Mouse (Mus musculus) spleen, adult 2 months (tissue): Measurements from ENCODE around the gene Ankrd23. TPM values are rescaled to one million over a fixed set of nuclear protein-coding genes. Genes with fewer than 3 reads are reported as not detected.

Experiments
- DNase-seq, 2 experiments: peaks; one replicate each; pipeline versions ENCODE4 v3.0.0 to v3.0.0-alpha.2; 2012 to 2021; ENCODE audit warnings: low spot score in 2 of 2, low read depth in 1 of 2
- H3K27ac ChIP-seq: fragments of 200-500 bp; 2 replicates; pipeline ENCODE4 v1.5.1; 2012; ENCODE audit warnings: low read length, inconsistent platforms; ENCODE audit not compliant: insufficient read depth
- H3K27me3 ChIP-seq: fragments of 200-500 bp; 2 replicates; pipeline ENCODE4 v1.6.1; 2012; ENCODE audit warnings: mild to moderate bottlenecking, moderate library complexity, low read length, inconsistent platforms; ENCODE audit not compliant: control insufficient read depth, insufficient read depth
- H3K36me3 ChIP-seq: fragments of 200-500 bp; 2 replicates; pipeline ENCODE4 v1.6.1; 2012; ENCODE audit warnings: mild to moderate bottlenecking, low read length, inconsistent platforms; ENCODE audit not compliant: control insufficient read depth, insufficient read depth
- H3K4me1 ChIP-seq: fragments of 200-500 bp; 2 replicates; pipeline ENCODE4 v1.6.1; 2011; ENCODE audit warnings: inconsistent platforms; ENCODE audit not compliant: control insufficient read depth, insufficient read depth, insufficient read length
- H3K4me3 ChIP-seq: fragments of 200-500 bp; 2 replicates; pipeline ENCODE4 v1.5.1; 2011; ENCODE audit warnings: mild to moderate bottlenecking, inconsistent platforms; ENCODE audit not compliant: insufficient read depth, insufficient read length; ENCODE audit errors: extremely low read depth
- CTCF ChIP-seq: fragments of 200-500 bp; IDR thresholded peaks from 2 replicates; pipeline ENCODE4 v1.5.1; 2011; ENCODE audit warnings: mild to moderate bottlenecking, inconsistent platforms; ENCODE audit not compliant: insufficient read depth, insufficient read length, insufficient replicate concordance; ENCODE audit errors: extremely low read depth
- POLR2A ChIP-seq: fragments of 200-500 bp; IDR thresholded peaks from 2 replicates; pipeline ENCODE4 v1.6.1; 2011; ENCODE audit warnings: low read depth, low read length, inconsistent platforms
- WGBS: fragments of 180-500 bp; shearing (Covaris S2); methylation state at CpG from one replicate; pipeline ENCODE4 v1.1.7; 2018; 5-methylcytosine and 5-hydroxymethylcytosine counted together
- polyA plus RNA-seq: library from polyadenylated mRNA; depleted of rRNA; stranded (reverse); fragments of >200 nt; gene quantifications from 2 replicates; pipeline ENCODE4 v1.2.3, GENCODE M21; 2012

The Ankrd23 gene
- polyA plus RNA-seq, 1 experiment, result 16.6 TPM

DNA sequence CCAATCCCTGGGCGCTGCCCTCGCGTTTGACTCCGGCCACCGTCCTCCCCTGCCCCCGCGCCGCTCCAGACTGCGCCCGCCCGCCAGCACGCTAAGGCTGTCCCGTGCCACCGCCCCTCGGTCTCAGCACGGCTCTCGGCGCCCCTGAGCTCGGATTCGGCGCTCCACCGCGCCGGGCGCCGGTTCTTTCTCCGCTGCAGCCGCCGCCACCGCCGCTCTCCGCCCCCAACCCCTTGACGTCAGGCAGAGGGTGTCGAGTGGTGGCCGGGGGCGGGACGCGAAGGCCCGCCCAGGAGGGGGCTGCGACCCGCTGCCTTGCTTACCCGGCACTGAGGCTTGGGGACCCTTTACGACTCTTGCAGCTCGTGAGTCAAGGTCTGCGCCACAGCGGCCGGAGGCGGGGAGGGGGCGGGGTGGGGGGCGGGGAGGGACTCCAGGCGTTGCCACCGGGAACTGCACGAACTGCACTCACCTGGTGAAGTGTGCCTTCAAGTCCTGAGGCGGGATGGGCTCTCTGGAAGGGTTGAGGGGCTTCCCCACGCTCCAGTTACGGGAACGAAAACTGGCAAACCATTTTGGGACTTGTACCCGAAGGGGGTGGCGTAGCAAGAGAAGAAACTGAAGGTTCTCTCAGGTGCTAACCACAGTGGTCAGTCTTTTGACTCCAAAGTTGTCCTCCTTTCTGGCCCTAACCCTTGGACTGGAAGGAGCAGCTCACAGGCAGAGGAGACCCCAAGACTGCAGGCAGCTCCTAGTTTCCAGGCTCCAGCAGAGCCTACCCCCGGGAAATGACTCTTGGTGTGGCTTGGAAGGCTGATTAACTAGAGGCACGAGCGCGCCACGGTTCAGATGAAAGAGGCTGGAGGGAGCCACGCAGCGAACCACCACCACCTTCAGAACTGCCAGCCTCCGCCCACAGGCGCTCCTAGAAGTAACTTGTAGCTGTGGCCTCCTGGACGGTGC lies 21.6 kb upstream of the Ankrd23 start, which contains the start of gene Sema4c:
Gene Sema4c, minus strand, starts transcription at position 319 of the 963 bp plus-strand sequence.
- peak in 1 of 2 experiments; percentile 34 for DNase-seq
- 3% methylated on average over 69 of the region's 69 CpGs for WGBS
- TF ChIP-seq CTCF (no peak), POLR2A (no peak)
- Histone ChIP-seq H3K4me1 (peaks cover 7% of the 10 kb centered on the region), H3K36me3 (no peaks in the 10 kb centered on the region), H3K27me3 (peaks cover 12% of the 10 kb centered on the region), H3K4me3 (peak within 1 kb of the TSS; percentile 68), H3K27ac (peak within 1 kb of the TSS; percentile 78)

DNA sequence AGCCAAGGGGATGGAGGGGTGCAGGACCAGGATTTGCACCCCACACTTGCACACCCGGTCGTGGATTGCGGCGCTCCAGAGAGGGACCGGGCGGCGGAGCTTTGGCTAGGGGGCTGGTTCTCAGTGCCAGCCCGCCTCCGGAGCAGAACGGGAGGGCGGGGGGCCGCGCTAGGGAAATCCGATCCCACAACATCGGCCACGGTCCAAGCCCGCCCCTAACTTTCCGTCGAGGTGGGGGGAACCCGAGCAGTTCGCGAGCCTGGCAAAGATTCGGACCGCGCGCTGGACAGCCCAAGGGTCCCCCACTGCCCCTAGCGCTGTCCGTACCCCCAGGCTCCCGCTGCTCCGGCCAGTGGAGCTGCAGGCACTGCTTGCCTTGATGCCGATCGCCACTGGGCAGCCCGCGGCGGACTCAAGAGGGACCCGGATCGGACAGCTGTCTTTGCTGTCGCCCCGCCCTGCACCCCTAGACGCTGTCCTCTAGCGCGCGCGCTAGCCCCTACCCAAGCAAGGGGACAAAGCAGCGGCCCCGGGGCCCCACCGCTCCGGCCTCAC lies 20.9 kb upstream of the Ankrd23 start:
- Histone ChIP-seq H3K27ac (peak overlapping the region; percentile 78), H3K27me3 (peaks cover 12% of the 10 kb centered on the region), H3K4me3 (peak overlapping the region; percentile 68), H3K4me1 (peaks cover 7% of the 10 kb centered on the region), H3K36me3 (no peaks in the 10 kb centered on the region)
- TF ChIP-seq CTCF, result no peak
- TF ChIP-seq POLR2A, result no peak
- WGBS, result 1% methylated on average over 46 of the region's 48 CpGs
- DNase-seq, result peak in 1 of 2 experiments; percentile 24

DNA sequence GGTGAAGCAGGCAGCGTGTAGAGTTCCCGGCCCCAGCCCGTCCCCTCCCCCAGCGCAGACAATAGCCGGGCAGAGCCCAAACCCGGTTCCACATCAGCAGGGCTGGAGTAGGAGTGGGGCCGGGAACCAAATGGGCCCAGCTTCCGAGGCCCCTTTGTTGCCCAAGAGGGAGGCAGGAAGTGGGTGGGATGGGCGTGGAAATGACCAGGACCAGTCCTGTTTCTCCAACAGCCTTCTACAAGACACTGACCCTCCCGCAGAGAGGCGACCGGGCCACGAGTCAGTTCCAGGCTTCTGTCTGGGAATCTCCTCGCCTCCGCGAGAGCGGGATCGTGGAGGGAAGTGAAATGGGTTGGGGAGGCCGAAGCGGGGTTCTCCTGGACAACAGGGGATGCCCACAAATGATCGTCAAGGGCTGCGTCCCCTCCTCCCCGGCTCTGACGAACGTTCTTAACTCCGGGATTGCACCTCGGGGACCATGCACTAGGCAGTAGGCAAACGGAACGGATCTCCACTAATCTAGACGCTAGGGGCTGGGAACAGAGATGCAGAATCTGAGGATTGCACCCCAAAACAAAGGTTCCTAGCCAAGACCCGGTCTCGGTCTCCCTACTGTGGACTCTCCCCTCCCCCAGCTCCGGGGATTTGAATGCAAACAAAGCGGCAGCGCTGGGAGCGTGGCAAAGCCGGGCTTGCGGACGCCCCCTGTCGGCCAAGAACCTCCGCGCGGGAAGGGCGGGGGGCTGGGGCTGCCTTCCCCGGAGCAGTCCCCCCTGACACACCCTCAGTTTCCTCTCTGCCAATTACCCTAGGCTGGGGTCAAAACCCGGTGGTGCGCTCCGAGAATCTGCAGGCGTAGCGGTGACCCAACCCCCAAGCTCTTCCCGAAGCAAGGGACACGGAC lies 20.1 kb upstream of the Ankrd23 start:
- WGBS, result 2% methylated on average over 52 of the region's 52 CpGs
- peak overlapping the region; percentile 68 for H3K4me3 ChIP-seq
- peaks cover 7% of the 10 kb centered on the region for H3K4me1 ChIP-seq
- H3K27ac ChIP-seq, result peak overlapping the region; percentile 69
- H3K27me3 ChIP-seq, result peaks cover 12% of the 10 kb centered on the region
- TF ChIP-seq POLR2A (no peak), CTCF (peak; percentile 68; the same call in 1 of the 2 replicates)
- peak in 1 of 2 experiments; percentile 65 for DNase-seq
- H3K36me3 ChIP-seq, result no peaks in the 10 kb centered on the region

DNA sequence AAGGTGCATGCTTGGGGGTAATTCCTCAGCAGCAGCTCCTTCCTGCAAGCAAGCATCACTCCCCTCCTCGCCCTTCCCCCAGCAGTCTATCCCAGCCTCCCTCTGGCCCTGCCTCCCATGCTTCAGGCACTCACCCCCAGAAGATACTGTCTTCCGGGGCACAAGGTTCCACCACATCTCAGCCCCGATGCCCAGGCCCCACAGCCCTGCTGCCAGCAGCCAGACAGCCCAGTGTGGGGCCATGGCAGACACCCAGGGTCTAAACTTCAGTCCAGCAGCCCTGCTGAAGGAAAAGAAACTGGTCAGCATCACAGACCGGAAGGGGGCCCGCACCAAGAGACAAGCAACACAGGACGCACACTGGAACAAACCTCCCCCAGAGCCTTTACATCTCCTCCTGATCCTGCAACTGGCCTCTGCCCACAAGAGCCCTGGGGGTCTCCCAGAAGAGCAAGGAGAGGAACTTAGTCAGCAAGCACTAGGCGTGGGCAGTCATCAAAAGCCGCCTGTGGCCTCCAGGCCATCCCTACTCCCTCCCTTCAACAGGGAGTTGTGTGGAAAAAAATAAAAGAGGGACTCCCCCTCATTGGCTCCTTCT lies 19.2 kb upstream of the Ankrd23 start:
- no peak overlapping the region; the same call in 1 of the 2 replicates for H3K4me3 ChIP-seq
- WGBS, result 40% methylated on average over 8 of the region's 8 CpGs
- no peaks in the 10 kb centered on the region for H3K36me3 ChIP-seq
- peaks cover 12% of the 10 kb centered on the region for H3K27me3 ChIP-seq
- peak overlapping the region; percentile 69; the same call in 1 of the 2 replicates for H3K27ac ChIP-seq
- H3K4me1 ChIP-seq, result peaks cover 7% of the 10 kb centered on the region
- TF ChIP-seq POLR2A (no peak), CTCF (no peak)
- DNase-seq, result no peak

DNA sequence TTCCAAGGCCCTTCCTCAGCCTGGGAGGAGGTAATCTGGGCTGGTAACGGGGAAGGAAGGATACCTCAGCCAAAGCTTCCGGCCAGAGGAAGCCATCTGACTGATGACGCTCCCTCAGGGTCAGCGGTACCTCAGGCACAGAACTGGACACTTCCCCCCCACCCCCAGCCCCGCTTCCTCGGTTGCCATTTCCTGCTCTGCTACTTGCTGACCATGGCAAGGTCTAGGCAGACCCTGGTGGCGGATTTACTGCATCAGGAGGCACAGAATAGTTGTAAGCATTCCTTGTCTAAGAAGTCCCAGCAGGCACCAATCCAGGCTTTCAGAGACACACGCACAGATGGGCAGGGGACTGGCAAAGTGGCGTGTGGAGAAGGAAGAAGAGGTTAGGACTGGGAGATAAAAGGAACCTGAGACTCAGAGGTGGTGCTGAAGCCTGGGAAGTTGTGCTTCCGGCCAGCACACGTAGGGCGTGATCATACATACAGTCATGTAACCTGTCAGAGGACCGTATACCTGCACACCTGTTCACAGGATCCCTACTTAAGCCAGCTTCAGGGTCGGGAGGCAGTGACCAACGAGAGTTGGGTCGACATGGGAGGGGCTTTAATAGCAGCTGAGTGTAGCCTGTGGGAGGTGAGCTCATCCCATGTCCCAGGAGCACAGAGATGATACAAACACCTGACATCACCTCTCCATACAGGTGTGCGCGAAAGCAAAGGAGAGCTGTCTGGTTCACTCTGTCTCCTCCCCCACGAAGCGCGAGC lies 18.1 kb upstream of the Ankrd23 start:
- 81% methylated on average over 21 of the region's 21 CpGs for WGBS
- Histone ChIP-seq H3K27ac (no peak overlapping the region), H3K36me3 (no peaks in the 10 kb centered on the region), H3K27me3 (peaks cover 12% of the 10 kb centered on the region), H3K4me1 (peaks cover 7% of the 10 kb centered on the region), H3K4me3 (no peak overlapping the region)
- no peak for DNase-seq
- TF ChIP-seq CTCF (no peak), POLR2A (no peak)
